Mouse (Mus musculus) heart, embryonic 13.5 days (tissue): Measurements from ENCODE around the gene Ppfibp2. TPM values are rescaled to one million over a fixed set of nuclear protein-coding genes. Genes with fewer than 3 reads are reported as not detected.

Experiments
- ATAC-seq: fragments of 200-750 bp; cut with Nextera tagmentation; 2 replicates; pipeline ENCODE4 v1.8.0; 2017; ENCODE audit warnings: moderate TSS enrichment; ENCODE audit not compliant: insufficient number of reproducible peaks, low FRiP score, low TSS enrichment; ENCODE audit errors: extremely low read depth
- H3K27ac ChIP-seq: fragments of 300-500 bp; sonication (generic); replicated peaks from 2 replicates; pipeline ENCODE4 v1.5.1; 2015; ENCODE audit warnings: moderate library complexity, mild to moderate bottlenecking, inconsistent platforms
- H3K27me3 ChIP-seq: fragments of 300-500 bp; sonication (generic); replicated peaks from 2 replicates; pipeline ENCODE4 v1.6.1; 2015; ENCODE audit warnings: mild to moderate bottlenecking, inconsistent platforms
- H3K36me3 ChIP-seq: fragments of 300-500 bp; sonication (generic); 2 replicates; pipeline ENCODE4 v1.6.1; 2015; ENCODE audit warnings: mild to moderate bottlenecking, inconsistent platforms
- H3K4me1 ChIP-seq: fragments of 300-500 bp; sonication (generic); 2 replicates; pipeline ENCODE4 v1.6.1; 2015; ENCODE audit warnings: inconsistent platforms
- H3K4me2 ChIP-seq: fragments of 300-500 bp; sonication (generic); 2 replicates; pipeline ENCODE4 v1.6.1; 2015; ENCODE audit warnings: inconsistent platforms, mild to moderate bottlenecking, moderate library complexity
- H3K4me3 ChIP-seq: fragments of 300-500 bp; sonication (generic); 2 replicates; pipeline ENCODE4 v1.5.1; 2015; ENCODE audit warnings: moderate library complexity, mild to moderate bottlenecking, inconsistent platforms
- H3K9ac ChIP-seq: fragments of 300-500 bp; sonication (generic); 2 replicates; pipeline ENCODE4 v1.6.1; 2015; ENCODE audit warnings: inconsistent platforms, mild to moderate bottlenecking, moderate library complexity
- H3K9me3 ChIP-seq: fragments of 300-500 bp; sonication (generic); 2 replicates; pipeline ENCODE4 v1.6.1; 2016; ENCODE audit warnings: inconsistent platforms
- WGBS: fragments of 180-500 bp; shearing (Covaris S2); methylation state at CpG from one replicate; pipeline ENCODE4 v1.1.7; 2015; ENCODE audit warnings: mixed read lengths; 5-methylcytosine and 5-hydroxymethylcytosine counted together
- polyA plus RNA-seq: library from polyadenylated mRNA; unstranded; fragments of >200 nt; fragmentation: Nextera tagmentation; extraction: Ambion mirVana; gene quantifications from 2 replicates; pipeline ENCODE4 v1.2.1, GENCODE M21; 2015

Ppfibp2 gene
- polyA plus RNA-seq, 1 experiment from 2014 or later: 5.5 TPM

GRCm38 (mm10) chr7:107779611-107780010 lies 184.6 kb downstream of the Ppfibp2 start:
- no peak overlapping the region for H3K4me3 ChIP-seq
- H3K9me3 ChIP-seq: no peaks in the 10 kb centered on the region
- WGBS: 33% methylated on average over 4 of the region's 4 CpGs
- H3K4me1 ChIP-seq: peaks cover 5% of the 10 kb centered on the region; the same call in 1 of the 2 replicates
- H3K4me2 ChIP-seq: no peak overlapping the region
- no peak overlapping the region for H3K9ac ChIP-seq
- H3K27me3 ChIP-seq: peaks cover 10% of the 10 kb centered on the region; the same call in 1 of the 2 replicates
- H3K27ac ChIP-seq: no peak overlapping the region
- H3K36me3 ChIP-seq: no peaks in the 10 kb centered on the region
- ATAC-seq: no peak

- 49% methylated on average over 3 of the region's 3 CpGs for WGBS
- ATAC-seq: no peak
- no peak overlapping the region for H3K27ac ChIP-seq
- H3K27me3 ChIP-seq: no peaks in the 10 kb centered on the region
- no peaks in the 10 kb centered on the region for H3K36me3 ChIP-seq
- H3K4me3 ChIP-seq: no peak overlapping the region
- H3K4me1 ChIP-seq: no peaks in the 10 kb centered on the region
- no peak overlapping the region for H3K4me2 ChIP-seq
- H3K9ac ChIP-seq: no peak overlapping the region
- H3K9me3 ChIP-seq: no peaks in the 10 kb centered on the region
These were observed 193.1 kb downstream of the Ppfibp2 start for GRCm38 (mm10) chr7:107787977-107788620.

- Histone ChIP-seq H3K27me3 (no peaks in the 10 kb centered on the region), H3K4me3 (no peak overlapping the region), H3K9me3 (no peaks in the 10 kb centered on the region), H3K36me3 (no peaks in the 10 kb centered on the region), H3K4me2 (no peak overlapping the region), H3K4me1 (no peaks in the 10 kb centered on the region), H3K9ac (no peak overlapping the region), H3K27ac (no peak overlapping the region)
- 68% methylated on average over 2 of the region's 2 CpGs for WGBS
- ATAC-seq: no peak
These were observed 201.5 kb downstream of the Ppfibp2 start for GRCm38 (mm10) chr7:107796500-107796899.

Other genes with a start within 250 kb of the Ppfibp2 start
- gene Syt9, start 224.5 kb upstream of the Ppfibp2 start, polyA plus RNA-seq: 0.39 and 0.45 TPM in 2 replicates
- 6.4 and 8.5 TPM in 2 replicates for gene Olfml1, start 27.8 kb upstream of the Ppfibp2 start, polyA plus RNA-seq
- gene 5330417H12Rik, start 30.0 kb downstream of the Ppfibp2 start, polyA plus RNA-seq: not detected in 2 replicates
- gene Cyb5r2, start 162.8 kb downstream of the Ppfibp2 start, polyA plus RNA-seq: 0.69 and 0.98 TPM in 2 replicates
- gene Ovch2, start 206.0 kb downstream of the Ppfibp2 start, polyA plus RNA-seq: not detected in 2 replicates
- not detected in 2 replicates for gene Olfr467, start 217.1 kb downstream of the Ppfibp2 start, polyA plus RNA-seq
- not detected in 2 replicates for gene Olfr469, start 230.3 kb downstream of the Ppfibp2 start, polyA plus RNA-seq